Mouse (Mus musculus) kidney, adult 2 months (tissue): ENCODE results near the gene Zfp446.
A peak's percentile ranks its signal among the peaks of the same experiment; 100 is the strongest.

Source experiments
- CTCF ChIP-seq: fragments of 200-500 bp; conservative IDR thresholded peaks from 2 replicates; pipeline ENCODE4 v1.5.1; 2011; ENCODE audit warnings: low read depth, mild to moderate bottlenecking, control low read depth, low read length, moderate library complexity, mixed read lengths; ENCODE audit not compliant: insufficient read depth, insufficient read length
- POLR2A ChIP-seq: fragments of 200-500 bp; IDR thresholded peaks from one replicate; pipeline ENCODE4 v1.6.1; 2011; ENCODE audit warnings: low read depth, low read length, control low read depth

DNA sequence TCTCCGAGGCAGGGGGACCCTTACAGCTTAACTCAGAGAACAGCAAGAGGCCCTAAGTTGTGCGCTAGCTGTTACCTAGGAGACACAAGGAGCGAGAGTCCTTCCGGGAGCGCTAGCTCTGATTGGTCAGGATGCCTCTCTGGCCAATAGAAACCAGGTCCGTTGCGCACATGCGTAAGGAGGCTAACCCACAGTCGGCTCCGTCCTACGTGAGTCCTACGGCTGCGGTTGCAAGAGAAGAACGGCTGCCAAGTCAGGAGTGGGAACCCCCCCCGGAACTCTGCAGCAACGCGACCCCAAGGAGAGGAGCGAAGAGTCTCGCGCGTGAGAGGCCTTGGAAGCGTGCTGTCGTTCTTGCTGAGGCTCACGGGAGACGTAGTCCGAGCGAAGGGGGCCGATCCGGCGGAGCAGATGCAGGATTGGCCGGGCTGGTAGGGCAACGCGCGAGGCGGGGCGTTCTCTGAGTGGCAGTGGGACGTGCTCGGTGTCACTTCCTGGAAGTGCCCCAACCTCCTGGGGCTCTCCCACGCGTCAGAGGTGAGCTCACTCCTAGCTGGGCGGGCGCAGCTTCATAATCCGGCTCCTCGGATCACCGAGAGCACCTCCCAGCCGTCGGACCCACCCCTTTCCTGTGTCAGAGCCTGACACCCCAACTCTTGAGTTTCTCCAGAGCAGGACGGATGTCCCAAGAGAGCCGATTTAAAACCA lies at the start of gene Zfp446:
- TF ChIP-seq CTCF (no peak), POLR2A (peak; percentile 82)
